Mouse (Mus musculus) small intestine, adult 2 months (tissue): ENCODE results near the gene Tubb4b. TPM values are rescaled to one million over a fixed set of nuclear protein-coding genes. Genes with fewer than 3 reads are reported as not detected.

Experiments used
- H3K27ac ChIP-seq: fragments of 200-500 bp; 2 replicates; pipeline ENCODE4 v1.5.1; 2012; ENCODE audit warnings: low read depth, low read length, control low read depth, inconsistent platforms; ENCODE audit not compliant: insufficient read depth
- H3K27me3 ChIP-seq: fragments of 200-500 bp; 2 replicates; pipeline ENCODE4 v1.6.1; 2012; ENCODE audit warnings: mild to moderate bottlenecking, moderate library complexity, low read length, inconsistent platforms; ENCODE audit not compliant: control insufficient read depth, insufficient read depth
- H3K36me3 ChIP-seq: fragments of 200-500 bp; 2 replicates; pipeline ENCODE4 v1.6.1; 2012; ENCODE audit warnings: mild to moderate bottlenecking, low read length, control low read depth, inconsistent platforms; ENCODE audit not compliant: control insufficient read depth, insufficient read depth
- H3K4me1 ChIP-seq: fragments of 200-500 bp; 2 replicates; pipeline ENCODE4 v1.6.1; 2012; ENCODE audit warnings: low read length, inconsistent platforms, mixed read lengths; ENCODE audit not compliant: control insufficient read depth, insufficient read depth, insufficient read length
- H3K4me3 ChIP-seq: fragments of 200-500 bp; 2 replicates; pipeline ENCODE4 v1.5.1; 2012; ENCODE audit warnings: low read depth, mild to moderate bottlenecking, control low read depth, inconsistent platforms, low read length, moderate library complexity
- CTCF ChIP-seq: fragments of 200-500 bp; IDR thresholded peaks from 2 replicates; pipeline ENCODE4 v1.5.1; 2012; ENCODE audit warnings: low read depth, mild to moderate bottlenecking, control low read depth, inconsistent platforms, low read length, moderate library complexity, mixed read lengths; ENCODE audit not compliant: insufficient replicate concordance, insufficient read length; ENCODE audit errors: extremely low read depth
- POLR2A ChIP-seq: fragments of 200-500 bp; IDR thresholded peaks from 2 replicates; pipeline ENCODE4 v1.6.1; 2012; ENCODE audit warnings: low read depth, mild to moderate bottlenecking, control low read depth, inconsistent platforms, low read length, moderate library complexity
- WGBS: fragments of 180-500 bp; shearing (Covaris S2); methylation state at CpG from one replicate; pipeline ENCODE4 v1.1.7; 2018; 5-methylcytosine and 5-hydroxymethylcytosine counted together
- polyA plus RNA-seq: library from polyadenylated mRNA; depleted of rRNA; stranded (reverse); fragments of >200 nt; gene quantifications from 2 replicates; pipeline ENCODE4 v1.2.3, GENCODE M21; 2012

Gene Tubb4b
- polyA plus RNA-seq, 1 experiment = 881 TPM

DNA sequence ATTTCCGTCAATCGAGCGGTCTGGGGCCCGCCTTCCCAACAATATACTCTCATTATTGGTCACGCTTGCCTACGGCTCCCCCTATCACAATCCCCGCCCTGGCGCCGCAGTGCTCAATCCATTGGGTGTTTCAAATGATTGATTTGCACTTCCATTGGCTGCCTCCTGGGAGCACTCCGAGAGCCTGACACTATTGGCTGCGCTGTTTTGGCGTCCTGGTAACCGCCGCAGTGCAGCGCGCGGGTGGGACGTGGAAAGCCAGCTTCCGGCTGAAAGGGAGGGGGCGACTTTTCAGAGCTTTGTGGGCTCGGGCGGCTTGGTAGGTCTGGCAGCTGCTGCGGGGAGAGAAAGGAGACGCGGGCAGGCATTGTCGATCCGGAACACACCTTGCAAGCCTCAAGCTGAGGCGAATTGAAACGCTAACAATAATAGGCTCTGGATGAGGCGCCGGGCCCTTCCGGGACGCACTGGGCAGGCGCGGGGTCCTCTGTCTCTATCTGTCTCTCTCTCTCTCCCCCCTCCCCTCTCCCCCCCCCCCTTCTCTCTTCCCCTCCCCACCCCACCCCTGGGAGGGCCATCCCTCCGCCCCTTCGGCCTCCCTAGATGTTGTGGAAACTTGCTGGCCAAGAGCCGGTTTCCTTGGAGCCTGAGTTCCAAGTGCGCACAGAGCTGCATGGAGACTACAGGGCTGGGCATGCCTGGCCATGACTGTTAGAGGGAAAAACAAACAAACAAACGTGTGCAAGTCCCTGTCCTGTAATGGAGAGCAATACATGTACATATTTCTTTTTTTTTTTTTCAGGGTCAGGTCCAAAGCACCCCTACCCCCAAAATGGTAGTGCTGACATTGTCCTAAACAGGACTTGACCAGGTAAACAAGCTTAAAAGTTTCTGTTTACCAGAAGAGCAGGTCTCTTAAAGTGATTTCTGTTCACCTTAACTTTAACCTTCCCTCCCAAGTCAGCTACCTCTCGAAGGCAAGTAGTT lies 557 bp upstream of the Tubb4b start:
- under 1% methylated on average over 40 of the region's 41 CpGs for WGBS
- H3K36me3 ChIP-seq = peaks cover 14% of the 10 kb centered on the region
- peak overlapping the region; percentile 96 for H3K27ac ChIP-seq
- no peak for TF ChIP-seq CTCF
- peak; percentile 53 for TF ChIP-seq POLR2A
- H3K27me3 ChIP-seq = no peaks in the 10 kb centered on the region
- H3K4me1 ChIP-seq = peaks cover 8% of the 10 kb centered on the region
- H3K4me3 ChIP-seq = peak overlapping the region; percentile 83

- Histone ChIP-seq H3K36me3 (peaks cover 14% of the 10 kb centered on the region), H3K4me1 (peaks cover 4% of the 10 kb centered on the region), H3K27ac (peak overlapping the region; percentile 99), H3K27me3 (no peaks in the 10 kb centered on the region), H3K4me3 (peak overlapping the region; percentile 81)
- under 1% methylated on average over 53 of the region's 53 CpGs for WGBS
- TF ChIP-seq CTCF (no peak), POLR2A (no peak)
Measured at GRCm38 (mm10) chr2:25223681-25224491, 616 bp downstream of the Tubb4b start.

DNA sequence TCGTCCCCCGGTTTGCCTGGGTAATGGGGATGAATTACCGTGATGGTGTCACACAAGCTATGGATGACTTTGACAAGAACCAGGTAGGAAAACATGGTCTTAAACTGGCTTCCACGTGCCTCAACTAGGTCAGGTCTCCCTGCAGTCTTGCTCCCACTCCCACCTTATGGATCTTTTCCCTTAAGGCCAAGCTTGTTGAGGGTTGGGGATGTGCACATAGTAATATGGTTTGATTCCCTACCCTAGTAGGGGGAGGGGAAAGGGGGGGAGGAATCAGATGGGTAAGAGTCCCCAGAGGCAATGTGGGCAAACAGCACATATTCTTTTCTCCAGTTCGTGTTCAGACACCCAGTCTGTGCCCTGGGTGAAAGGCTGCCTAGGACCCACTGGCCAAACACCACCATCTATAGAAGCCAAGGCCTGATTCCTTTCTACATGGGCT lies 3.1 kb downstream of the Tubb4b start:
- no peak overlapping the region for H3K27ac ChIP-seq
- H3K4me1 ChIP-seq = peaks cover 2% of the 10 kb centered on the region; the same call in 1 of the 2 replicates
- no peaks in the 10 kb centered on the region for H3K27me3 ChIP-seq
- H3K4me3 ChIP-seq = no peak overlapping the region
- TF ChIP-seq CTCF (no peak), POLR2A (no peak)
- H3K36me3 ChIP-seq = peaks cover 14% of the 10 kb centered on the region
- WGBS = 72% methylated on average over 5 of the region's 5 CpGs

GRCm38 (mm10) chr2:25218445-25218844 lies 6.1 kb downstream of the Tubb4b start, which contains the start of gene Fam166a:
Fam166a (plus strand) TSS chr2:25218745.
- Histone ChIP-seq H3K4me1 (peaks cover 2% of the 10 kb centered on the region; the same call in 1 of the 2 replicates), H3K36me3 (peaks cover 13% of the 10 kb centered on the region), H3K4me3 (no peak within 1 kb of the TSS), H3K27ac (no peak within 1 kb of the TSS), H3K27me3 (no peaks in the 10 kb centered on the region)
- TF ChIP-seq POLR2A (no peak), CTCF (no peak)

DNA sequence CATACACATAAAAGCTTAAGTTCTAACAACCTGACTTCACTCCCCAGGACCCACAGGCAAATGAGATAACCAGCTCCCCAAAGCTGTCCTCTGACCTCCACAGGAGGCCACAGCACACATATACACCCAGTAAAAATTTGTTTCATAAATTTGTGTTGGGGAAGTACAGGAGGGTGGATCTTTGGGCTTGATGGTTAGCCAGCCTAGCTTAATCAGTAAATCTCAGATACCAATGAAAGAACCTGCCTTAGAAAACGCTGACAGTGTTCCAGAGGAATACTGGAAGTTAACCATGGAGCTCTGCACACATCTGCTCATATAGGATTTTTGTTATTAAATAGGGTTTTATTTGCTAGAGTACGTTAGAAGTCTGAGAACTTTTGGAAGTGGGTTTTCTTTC lies 6.8 kb downstream of the Tubb4b start:
- no peak overlapping the region for H3K4me3 ChIP-seq
- H3K27me3 ChIP-seq = no peaks in the 10 kb centered on the region
- H3K36me3 ChIP-seq = peaks cover 10% of the 10 kb centered on the region
- TF ChIP-seq POLR2A = no peak
- no peak for TF ChIP-seq CTCF
- H3K27ac ChIP-seq = no peak overlapping the region
- peaks cover 2% of the 10 kb centered on the region; the same call in 1 of the 2 replicates for H3K4me1 ChIP-seq
- 63% methylated on average over 2 of the region's 2 CpGs for WGBS

DNA sequence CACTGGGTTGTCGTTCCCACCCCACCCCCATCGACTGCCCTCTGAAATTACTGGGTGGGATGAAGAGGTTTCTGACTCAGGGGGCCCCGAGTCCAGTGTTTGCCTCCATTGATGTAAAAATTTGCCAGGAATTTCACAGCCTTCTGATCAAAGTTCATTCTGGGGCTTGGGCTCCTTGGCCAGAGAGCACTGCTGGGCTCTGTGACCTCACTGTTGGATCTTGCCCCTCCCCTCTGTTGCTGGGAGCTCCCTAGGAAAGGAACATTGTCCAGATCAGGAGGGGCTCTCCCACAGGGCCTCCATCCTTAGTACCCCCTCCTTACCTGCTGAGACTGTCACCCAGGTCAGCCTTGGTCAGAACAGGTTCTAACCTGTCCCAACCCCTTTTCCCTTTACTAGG lies 10.1 kb downstream of the Tubb4b start, which contains the start of gene Stpg3:
TSS of gene Stpg3 (minus strand) at position 194 of the 400 bp plus-strand sequence.
- no peak within 1 kb of the TSS for H3K27ac ChIP-seq
- TF ChIP-seq CTCF (no peak), POLR2A (no peak)

More for the DNA sequence above, 10.1 kb downstream of the Tubb4b start, which contains the start of gene Stpg3:
- Histone ChIP-seq H3K4me3 (no peak within 1 kb of the TSS), H3K4me1 (peaks cover 10% of the 10 kb centered on the region), H3K36me3 (peaks cover 2% of the 10 kb centered on the region), H3K27me3 (no peaks in the 10 kb centered on the region)
- WGBS = 38% methylated on average over 3 of the region's 3 CpGs
